Mouse (Mus musculus) small intestine, adult 2 months (tissue): ENCODE results near the gene Tekt2. TPM values are rescaled to one million over a fixed set of nuclear protein-coding genes. Genes with fewer than 3 reads are reported as not detected.
A peak's percentile ranks its signal among the peaks of the same experiment; 100 is the strongest.

ENCODE experiments used
- H3K27ac ChIP-seq: fragments of 200-500 bp; 2 replicates; pipeline ENCODE4 v1.5.1; 2012; ENCODE audit warnings: low read depth, low read length, control low read depth, inconsistent platforms; ENCODE audit not compliant: insufficient read depth
- H3K27me3 ChIP-seq: fragments of 200-500 bp; 2 replicates; pipeline ENCODE4 v1.6.1; 2012; ENCODE audit warnings: mild to moderate bottlenecking, moderate library complexity, low read length, inconsistent platforms; ENCODE audit not compliant: control insufficient read depth, insufficient read depth
- H3K36me3 ChIP-seq: fragments of 200-500 bp; 2 replicates; pipeline ENCODE4 v1.6.1; 2012; ENCODE audit warnings: mild to moderate bottlenecking, low read length, control low read depth, inconsistent platforms; ENCODE audit not compliant: control insufficient read depth, insufficient read depth
- H3K4me1 ChIP-seq: fragments of 200-500 bp; 2 replicates; pipeline ENCODE4 v1.6.1; 2012; ENCODE audit warnings: low read length, inconsistent platforms, mixed read lengths; ENCODE audit not compliant: control insufficient read depth, insufficient read depth, insufficient read length
- H3K4me3 ChIP-seq: fragments of 200-500 bp; 2 replicates; pipeline ENCODE4 v1.5.1; 2012; ENCODE audit warnings: low read depth, mild to moderate bottlenecking, control low read depth, inconsistent platforms, low read length, moderate library complexity
- CTCF ChIP-seq: fragments of 200-500 bp; IDR thresholded peaks from 2 replicates; pipeline ENCODE4 v1.5.1; 2012; ENCODE audit warnings: low read depth, mild to moderate bottlenecking, control low read depth, inconsistent platforms, low read length, moderate library complexity, mixed read lengths; ENCODE audit not compliant: insufficient replicate concordance, insufficient read length; ENCODE audit errors: extremely low read depth
- POLR2A ChIP-seq: fragments of 200-500 bp; IDR thresholded peaks from 2 replicates; pipeline ENCODE4 v1.6.1; 2012; ENCODE audit warnings: low read depth, mild to moderate bottlenecking, control low read depth, inconsistent platforms, low read length, moderate library complexity
- WGBS: fragments of 180-500 bp; shearing (Covaris S2); methylation state at CpG from one replicate; pipeline ENCODE4 v1.1.7; 2018; 5-methylcytosine and 5-hydroxymethylcytosine counted together
- polyA plus RNA-seq: library from polyadenylated mRNA; depleted of rRNA; stranded (reverse); fragments of >200 nt; gene quantifications from 2 replicates; pipeline ENCODE4 v1.2.3, GENCODE M21; 2012

Tekt2 gene
- polyA plus RNA-seq, 1 experiment: 1.0 TPM

DNA sequence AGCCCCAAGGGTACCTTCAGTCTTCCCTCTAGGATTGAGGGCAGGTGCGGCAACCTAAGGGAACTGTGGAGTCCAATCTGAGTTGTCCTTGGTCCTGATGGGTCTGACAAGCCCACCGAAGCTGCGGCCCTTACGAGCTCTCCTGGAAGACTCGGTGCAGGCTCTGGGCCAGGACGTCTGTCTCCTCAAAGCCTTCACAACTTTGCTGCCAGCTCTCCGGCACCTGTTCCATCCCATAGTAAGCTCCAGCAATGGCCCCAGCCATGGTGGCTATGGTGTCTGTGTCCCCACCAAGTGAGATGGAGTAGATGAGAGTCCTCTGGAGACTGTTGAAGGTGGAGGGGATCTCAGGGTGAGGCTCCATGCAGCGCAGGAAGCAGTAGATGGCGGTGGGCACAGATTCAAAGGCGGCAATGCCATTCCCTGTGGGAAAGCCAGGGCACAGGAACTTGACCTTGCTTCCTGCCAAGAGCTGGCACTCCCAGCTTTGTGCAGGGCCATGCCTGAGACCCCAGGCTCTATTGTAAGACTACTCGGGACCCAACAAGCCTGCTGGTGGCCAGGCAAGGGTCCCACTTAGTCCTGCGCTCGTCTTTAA, 8.9 kb downstream of the Tekt2 start:
- 94% methylated on average over 13 of the region's 13 CpGs for WGBS
- Histone ChIP-seq H3K4me3 (no peak overlapping the region), H3K4me1 (no peaks in the 10 kb centered on the region), H3K36me3 (peaks cover 27% of the 10 kb centered on the region), H3K27me3 (no peaks in the 10 kb centered on the region), H3K27ac (no peak overlapping the region)
- no peak for TF ChIP-seq POLR2A
- no peak for TF ChIP-seq CTCF

DNA sequence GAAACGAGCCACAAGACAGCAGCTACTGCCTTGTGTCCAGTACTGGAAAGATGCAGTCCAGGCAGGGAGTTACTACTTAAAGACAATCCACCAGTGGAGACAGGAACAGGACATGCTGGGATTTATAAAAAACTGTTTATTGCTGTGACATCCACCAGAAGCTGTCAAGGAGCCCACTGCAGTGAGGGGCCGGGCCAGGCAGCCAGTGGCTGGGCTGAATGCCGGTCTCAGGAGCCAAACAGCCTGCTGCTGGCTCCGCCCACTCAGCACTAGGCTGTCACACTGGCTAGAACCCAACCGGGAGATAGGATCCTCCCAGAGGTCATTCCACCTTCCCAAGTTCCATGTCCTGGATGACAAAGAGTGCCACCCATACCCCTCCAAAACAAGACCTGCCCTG, 9.6 kb downstream of the Tekt2 start:
- WGBS: 46% methylated on average over 5 of the region's 5 CpGs
- no peaks in the 10 kb centered on the region for H3K4me1 ChIP-seq
- H3K4me3 ChIP-seq: no peak overlapping the region
- peaks cover 27% of the 10 kb centered on the region for H3K36me3 ChIP-seq
- no peaks in the 10 kb centered on the region for H3K27me3 ChIP-seq
- no peak for TF ChIP-seq CTCF
- no peak for TF ChIP-seq POLR2A
- no peak overlapping the region for H3K27ac ChIP-seq

DNA sequence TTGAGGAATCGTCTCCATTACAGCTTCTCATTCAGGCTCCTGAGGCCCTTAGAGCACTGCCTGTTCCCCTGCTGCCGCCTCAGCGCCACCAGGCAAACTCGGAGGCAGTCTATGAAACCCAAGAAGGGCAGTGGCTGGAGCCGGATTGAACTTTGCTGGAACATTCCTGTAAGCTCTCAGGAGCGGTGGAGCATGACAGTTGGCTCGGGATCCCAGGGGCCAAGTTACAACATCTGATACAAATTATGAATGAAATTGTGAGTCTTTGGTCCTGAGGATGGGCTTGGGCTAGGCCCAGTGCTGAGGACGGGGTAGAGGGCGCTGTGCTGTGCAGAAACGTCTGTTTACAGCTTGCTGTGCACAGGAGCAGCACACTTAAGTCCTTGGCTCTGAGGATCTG, 11.1 kb downstream of the Tekt2 start:
- no peak for TF ChIP-seq POLR2A
- TF ChIP-seq CTCF: no peak
- Histone ChIP-seq H3K4me1 (no peaks in the 10 kb centered on the region), H3K27ac (no peak overlapping the region), H3K4me3 (no peak overlapping the region), H3K27me3 (no peaks in the 10 kb centered on the region), H3K36me3 (peaks cover 27% of the 10 kb centered on the region)
- 78% methylated on average over 10 of the region's 10 CpGs for WGBS

DNA sequence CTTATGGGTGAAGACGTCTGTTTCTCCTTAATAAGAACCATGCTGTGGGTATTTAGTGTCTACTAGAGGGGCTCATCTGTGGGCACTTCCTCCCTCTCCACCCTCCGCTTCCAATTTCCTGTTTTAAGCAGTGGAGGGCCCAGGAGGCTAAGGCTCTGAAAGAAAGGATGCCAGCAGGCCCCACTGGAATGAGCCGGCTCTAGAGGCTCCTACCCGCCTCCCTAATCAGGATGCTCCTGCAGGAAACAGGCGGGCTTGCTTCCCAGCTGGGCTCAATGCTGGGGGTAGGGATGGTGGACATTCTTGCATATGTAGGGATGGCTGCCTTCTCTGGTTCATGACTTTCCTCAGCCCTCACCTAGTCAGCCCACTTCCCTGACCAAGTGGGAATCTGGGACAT, 12.3 kb downstream of the Tekt2 start:
- Histone ChIP-seq H3K27me3 (no peaks in the 10 kb centered on the region), H3K36me3 (peaks cover 26% of the 10 kb centered on the region), H3K27ac (no peak overlapping the region), H3K4me1 (no peaks in the 10 kb centered on the region), H3K4me3 (no peak overlapping the region)
- 69% methylated on average over 5 of the region's 5 CpGs for WGBS
- TF ChIP-seq POLR2A (no peak), CTCF (no peak)

DNA sequence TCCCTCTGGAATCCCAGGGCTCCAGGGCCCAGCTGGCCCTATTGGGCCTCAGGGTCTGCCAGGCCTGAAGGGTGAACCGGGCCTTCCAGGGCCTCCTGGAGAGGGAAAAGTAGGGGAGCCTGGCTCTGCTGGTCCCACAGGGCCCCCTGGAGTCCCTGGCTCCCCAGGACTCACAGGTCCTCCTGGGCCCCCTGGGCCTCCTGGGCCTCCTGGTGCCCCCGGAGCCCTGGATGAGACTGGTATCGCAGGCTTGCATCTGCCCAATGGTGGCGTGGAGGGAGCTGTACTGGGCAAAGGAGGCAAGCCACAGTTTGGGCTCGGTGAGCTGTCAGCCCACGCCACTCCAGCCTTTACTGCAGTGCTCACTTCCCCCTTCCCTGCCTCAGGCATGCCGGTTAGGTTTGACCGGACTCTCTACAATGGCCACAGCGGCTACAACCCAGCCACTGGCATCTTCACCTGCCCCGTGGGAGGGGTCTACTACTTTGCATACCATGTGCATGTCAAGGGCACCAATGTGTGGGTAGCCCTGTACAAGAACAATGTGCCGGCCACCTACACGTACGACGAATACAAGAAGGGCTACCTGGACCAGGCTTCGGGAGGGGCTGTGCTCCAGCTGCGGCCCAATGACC, 13.8 kb downstream of the Tekt2 start:
- Histone ChIP-seq H3K27me3 (no peaks in the 10 kb centered on the region), H3K27ac (no peak overlapping the region), H3K36me3 (peaks cover 10% of the 10 kb centered on the region), H3K4me3 (no peak overlapping the region), H3K4me1 (no peaks in the 10 kb centered on the region)
- WGBS: 92% methylated on average over 16 of the region's 16 CpGs
- TF ChIP-seq CTCF (no peak), POLR2A (no peak)

DNA sequence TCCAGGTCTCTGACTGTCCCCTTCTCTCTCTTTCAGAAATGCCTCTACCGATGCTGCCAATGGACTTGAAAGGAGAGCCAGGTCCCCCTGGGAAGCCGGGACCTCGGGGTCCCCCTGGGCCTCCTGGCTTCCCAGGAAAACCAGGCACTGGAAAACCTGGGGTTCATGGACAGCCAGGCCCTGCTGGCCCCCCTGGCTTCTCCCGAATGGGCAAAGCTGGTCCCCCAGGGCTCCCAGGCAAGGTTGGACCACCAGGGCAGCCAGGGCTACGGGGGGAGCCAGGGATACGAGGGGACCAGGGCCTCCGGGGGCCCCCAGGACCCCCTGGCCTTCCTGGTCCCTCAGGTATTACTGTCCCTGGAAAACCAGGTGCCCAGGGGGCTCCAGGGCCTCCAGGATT, 15.1 kb downstream of the Tekt2 start:
- H3K27ac ChIP-seq: no peak overlapping the region
- H3K4me3 ChIP-seq: no peak overlapping the region
- TF ChIP-seq CTCF: no peak
- no peak for TF ChIP-seq POLR2A
- H3K36me3 ChIP-seq: no peaks in the 10 kb centered on the region
- no peaks in the 10 kb centered on the region for H3K4me1 ChIP-seq
- 72% methylated on average over 7 of the region's 7 CpGs for WGBS
- H3K27me3 ChIP-seq: peaks cover 3% of the 10 kb centered on the region; the same call in 1 of the 2 replicates

DNA sequence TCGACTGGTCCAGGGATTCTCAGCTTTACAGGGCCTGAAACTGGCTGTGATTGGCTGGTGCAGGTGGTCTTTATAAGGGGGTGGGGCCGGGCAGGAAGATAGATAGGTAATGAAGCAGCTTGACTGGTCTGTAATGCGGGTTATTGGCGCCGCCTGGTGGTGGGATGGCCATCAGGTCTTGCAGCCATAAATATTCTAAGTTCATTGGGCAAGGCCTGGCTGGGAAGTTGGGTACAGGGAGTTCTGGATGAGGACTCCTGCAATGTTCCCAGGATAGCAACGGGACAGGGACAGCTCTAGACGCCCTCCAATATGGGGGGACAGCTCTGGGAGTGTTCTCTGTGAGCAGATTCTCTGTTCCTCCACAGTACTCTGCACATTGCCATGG, 15.6 kb downstream of the Tekt2 start:
- Histone ChIP-seq H3K27me3 (peaks cover 3% of the 10 kb centered on the region; the same call in 1 of the 2 replicates), H3K27ac (no peak overlapping the region), H3K36me3 (no peaks in the 10 kb centered on the region), H3K4me1 (no peaks in the 10 kb centered on the region), H3K4me3 (no peak overlapping the region)
- 1% methylated on average over 7 of the region's 7 CpGs for WGBS
- TF ChIP-seq POLR2A (no peak), CTCF (peak; percentile 77; the same call in 1 of the 2 replicates)
